Mouse (Mus musculus): ENCODE data around the gene Gm4141. TPM values are rescaled to one million over a fixed set of nuclear protein-coding genes. Genes with fewer than 3 reads are reported as not detected.
"Not testable (repeated sequence)": the region's sequence is repeated elsewhere in the genome, so short reads cannot be mapped to it uniquely, and the experiment has no call there.

Gm4141 gene
- not detected in 2 replicates for polyA plus RNA-seq (2014; fragmentation: Nextera tagmentation; extraction: Ambion mirVana)

DNA sequence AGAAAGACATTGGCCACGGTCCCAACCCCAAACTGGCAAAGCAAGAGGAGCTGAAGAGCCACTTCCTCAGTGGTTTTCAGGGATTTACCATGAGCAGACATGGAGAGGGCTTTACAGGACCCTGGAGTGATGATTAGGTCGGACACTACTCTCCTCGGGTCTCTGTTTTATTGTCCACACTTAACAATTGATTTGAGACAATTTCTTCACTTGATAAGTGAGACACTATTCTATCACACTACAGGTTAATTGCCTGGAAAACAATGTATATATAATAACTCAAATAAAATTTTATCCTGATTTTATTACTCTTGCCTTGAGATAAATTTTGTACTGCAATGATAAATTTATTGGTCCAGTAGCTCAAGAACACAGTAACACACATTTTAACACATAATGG is at the start of gene Gm4141:
Gene Gm4141, minus strand, starts transcription at position 101 of the 400 bp plus-strand sequence.
- H3K9me3 ChIP-seq (ENCODE audit: control insufficient read depth, low read length); ATAC-seq (ENCODE audit: insufficient number of reproducible peaks, insufficient read depth, low FRiP score, low read depth); H3K27ac ChIP-seq (replicated peaks in 1 of 2; ENCODE audit: control insufficient read depth in 1 of 2, insufficient read depth in 1 of 2, low read depth in 2 of 2, low read length in 2 of 2); H3K4me1 ChIP-seq (ENCODE audit: control insufficient read depth in 2 of 2, insufficient read depth in 2 of 2, low read length in 2 of 2); H3K4me2 ChIP-seq (ENCODE audit: low read length); H3K36me3 ChIP-seq (ENCODE audit: control insufficient read depth, insufficient read depth, low read length); H3K9ac ChIP-seq (ENCODE audit: low read length); H3K4me3 ChIP-seq (ENCODE audit: control insufficient read depth in 1 of 2, insufficient read depth in 1 of 2, low read depth in 1 of 2, low read length in 2 of 2); H3K27me3 ChIP-seq (ENCODE audit: control insufficient read depth, insufficient read depth, low read length): not testable (repeated sequence)
- no CpG with 5 or more reads among the region's 3 CpGs for WGBS

DNA sequence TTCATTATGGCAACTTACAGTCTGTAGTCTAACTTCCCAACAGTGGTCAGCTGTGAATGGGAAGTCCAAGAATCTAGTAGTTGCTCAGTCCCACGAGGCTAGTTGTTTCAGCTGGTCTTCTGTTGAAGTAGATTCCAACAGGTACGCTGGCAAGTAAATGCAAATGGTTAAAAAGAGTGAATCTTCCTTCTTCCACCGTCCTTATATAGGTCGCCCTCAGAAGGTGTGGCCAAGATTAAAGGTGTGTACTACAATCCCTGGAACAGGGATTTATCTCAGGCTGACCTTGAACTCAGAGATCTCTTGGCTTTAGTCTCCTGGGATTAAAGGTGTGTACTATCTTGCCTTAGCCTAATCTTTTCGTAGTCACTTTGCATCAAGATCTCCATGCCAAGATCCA is 22.9 kb upstream of the Gm4141 start, which contains the start of gene Gm4513:
Gene Gm4513, minus strand, starts transcription at position 101 of the 400 bp plus-strand sequence.
- H3K36me3 ChIP-seq (ENCODE audit: control insufficient read depth, insufficient read depth, low read length); H3K4me2 ChIP-seq (ENCODE audit: low read length); H3K4me3 ChIP-seq (ENCODE audit: control insufficient read depth in 1 of 2, insufficient read depth in 1 of 2, low read depth in 1 of 2, low read length in 2 of 2); H3K27ac ChIP-seq (replicated peaks in 1 of 2; ENCODE audit: control insufficient read depth in 1 of 2, insufficient read depth in 1 of 2, low read depth in 2 of 2, low read length in 2 of 2); H3K9me3 ChIP-seq (ENCODE audit: control insufficient read depth, low read length); H3K27me3 ChIP-seq (ENCODE audit: control insufficient read depth, insufficient read depth, low read length); H3K9ac ChIP-seq (ENCODE audit: low read length); H3K4me1 ChIP-seq (ENCODE audit: control insufficient read depth in 2 of 2, insufficient read depth in 2 of 2, low read length in 2 of 2); ATAC-seq (ENCODE audit: insufficient number of reproducible peaks, insufficient read depth, low FRiP score, low read depth): not testable (repeated sequence)
- 64% methylated on average over 3 of the region's 5 CpGs for WGBS

DNA sequence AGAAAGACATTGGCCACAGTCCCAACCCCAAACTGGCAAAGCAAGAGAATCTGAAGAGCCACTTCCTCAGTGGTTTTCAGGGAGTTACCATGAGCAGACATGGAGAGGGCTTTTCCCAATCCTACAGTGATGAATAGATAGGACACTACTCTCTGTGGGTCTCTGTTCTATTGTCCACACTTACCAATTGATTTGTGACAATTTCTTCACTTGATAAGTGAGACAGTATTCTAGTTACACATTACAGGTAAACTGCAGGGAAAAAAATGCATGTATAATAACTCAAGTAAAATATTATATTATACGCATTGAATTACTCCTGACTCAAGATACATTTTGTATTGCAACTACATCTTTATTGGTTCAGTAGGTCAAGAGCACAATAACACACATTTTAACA is 30.4 kb downstream of the Gm4141 start, which contains the start of gene Gm5726:
Gene Gm5726, minus strand, starts transcription at position 101 of the 400 bp plus-strand sequence.
- not testable (repeated sequence) for H3K9ac ChIP-seq (ENCODE audit: low read length); H3K4me1 ChIP-seq (ENCODE audit: control insufficient read depth in 2 of 2, insufficient read depth in 2 of 2, low read length in 2 of 2); H3K27me3 ChIP-seq (ENCODE audit: control insufficient read depth, insufficient read depth, low read length); H3K4me3 ChIP-seq (ENCODE audit: control insufficient read depth in 1 of 2, insufficient read depth in 1 of 2, low read depth in 1 of 2, low read length in 2 of 2); ATAC-seq (ENCODE audit: insufficient number of reproducible peaks, insufficient read depth, low FRiP score, low read depth); H3K9me3 ChIP-seq (ENCODE audit: control insufficient read depth, low read length); H3K36me3 ChIP-seq (ENCODE audit: control insufficient read depth, insufficient read depth, low read length); H3K27ac ChIP-seq (replicated peaks in 1 of 2; ENCODE audit: control insufficient read depth in 1 of 2, insufficient read depth in 1 of 2, low read depth in 2 of 2, low read length in 2 of 2); H3K4me2 ChIP-seq (ENCODE audit: low read length)
- WGBS: no CpG with 5 or more reads among the region's 1 CpGs

DNA sequence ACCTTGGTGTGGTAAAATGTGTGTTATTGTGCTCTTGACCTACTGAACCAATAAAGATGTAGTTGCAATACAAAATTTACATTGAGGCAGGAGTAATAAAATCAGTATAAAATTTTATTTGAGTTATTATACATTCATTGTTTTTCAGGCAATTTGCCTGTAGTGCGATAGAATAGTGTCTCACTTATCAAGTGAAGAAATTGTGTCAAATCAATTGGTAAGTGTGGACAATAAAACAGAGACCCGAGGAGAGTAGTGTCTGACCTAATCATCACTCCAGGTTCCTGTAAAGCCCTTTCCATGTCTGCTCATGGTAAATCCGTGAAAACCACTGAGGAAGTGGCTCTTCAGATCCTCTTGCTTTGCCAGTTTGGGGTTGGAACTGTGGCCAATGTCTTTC is 42.5 kb downstream of the Gm4141 start, which contains the start of gene Vmn1r104:
Gene Vmn1r104, plus strand, starts transcription at position 301 of the 400 bp plus-strand sequence.
- not testable (repeated sequence) for H3K27me3 ChIP-seq (ENCODE audit: control insufficient read depth, insufficient read depth, low read length); H3K36me3 ChIP-seq (ENCODE audit: control insufficient read depth, insufficient read depth, low read length); H3K4me3 ChIP-seq (ENCODE audit: control insufficient read depth in 1 of 2, insufficient read depth in 1 of 2, low read depth in 1 of 2, low read length in 2 of 2); ATAC-seq (ENCODE audit: insufficient number of reproducible peaks, insufficient read depth, low FRiP score, low read depth); H3K9me3 ChIP-seq (ENCODE audit: control insufficient read depth, low read length); H3K27ac ChIP-seq (replicated peaks in 1 of 2; ENCODE audit: control insufficient read depth in 1 of 2, insufficient read depth in 1 of 2, low read depth in 2 of 2, low read length in 2 of 2); H3K9ac ChIP-seq (ENCODE audit: low read length); H3K4me2 ChIP-seq (ENCODE audit: low read length); H3K4me1 ChIP-seq (ENCODE audit: control insufficient read depth in 2 of 2, insufficient read depth in 2 of 2, low read length in 2 of 2)
- WGBS: no CpG with 5 or more reads among the region's 3 CpGs

Other genes with a start within 250 kb of the Gm4141 start
- not detected in 2 replicates for gene Gm4133, start 242.2 kb downstream of the Gm4141 start, polyA plus RNA-seq (2014; fragmentation: Nextera tagmentation; extraction: Ambion mirVana)
- gene Gm5728, start 200.8 kb downstream of the Gm4141 start, polyA plus RNA-seq (2014; fragmentation: Nextera tagmentation; extraction: Ambion mirVana): not detected in 2 replicates
- gene Vmn1r100, start 158.3 kb downstream of the Gm4141 start, polyA plus RNA-seq (2014; fragmentation: Nextera tagmentation; extraction: Ambion mirVana): not detected in 2 replicates
- not detected in 2 replicates for gene Vmn1r101, start 133.6 kb downstream of the Gm4141 start, polyA plus RNA-seq (2014; fragmentation: Nextera tagmentation; extraction: Ambion mirVana)
- gene Gm10670, start 101.3 kb downstream of the Gm4141 start, polyA plus RNA-seq (2014; fragmentation: Nextera tagmentation; extraction: Ambion mirVana): not detected in 2 replicates
- gene Vmn1r103, start 65.7 kb downstream of the Gm4141 start, polyA plus RNA-seq (2014; fragmentation: Nextera tagmentation; extraction: Ambion mirVana): not detected in 2 replicates
- not detected in 2 replicates for gene Vmn1r104, start 42.4 kb downstream of the Gm4141 start, polyA plus RNA-seq (2014; fragmentation: Nextera tagmentation; extraction: Ambion mirVana)
- not detected in 2 replicates for gene Gm5726, start 30.5 kb downstream of the Gm4141 start, polyA plus RNA-seq (2014; fragmentation: Nextera tagmentation; extraction: Ambion mirVana)
- gene Gm4513, start 22.8 kb upstream of the Gm4141 start, polyA plus RNA-seq (2014; fragmentation: Nextera tagmentation; extraction: Ambion mirVana): not detected in 2 replicates
- not detected in 2 replicates for gene Vmn1r107, start 92.7 kb upstream of the Gm4141 start, polyA plus RNA-seq (2014; fragmentation: Nextera tagmentation; extraction: Ambion mirVana)
- not detected in 2 replicates for gene Vmn1r111, start 127.0 kb upstream of the Gm4141 start, polyA plus RNA-seq (2014; fragmentation: Nextera tagmentation; extraction: Ambion mirVana)
- gene Gm10668, start 154.4 kb upstream of the Gm4141 start, polyA plus RNA-seq (2014; fragmentation: Nextera tagmentation; extraction: Ambion mirVana): not detected in 2 replicates
- not detected in 2 replicates for gene Vmn1r112, start 194.9 kb upstream of the Gm4141 start, polyA plus RNA-seq (2014; fragmentation: Nextera tagmentation; extraction: Ambion mirVana)
- not detected in 2 replicates for gene Vmn1r113, start 211.0 kb upstream of the Gm4141 start, polyA plus RNA-seq (2014; fragmentation: Nextera tagmentation; extraction: Ambion mirVana)
- not detected in 2 replicates for gene Vmn1r114, start 235.9 kb upstream of the Gm4141 start, polyA plus RNA-seq (2014; fragmentation: Nextera tagmentation; extraction: Ambion mirVana)